Mouse (Mus musculus) intestine, postnatal 0 days (tissue): ENCODE data around the gene Gm47429. TPM values are rescaled to one million over a fixed set of nuclear protein-coding genes. Genes with fewer than 3 reads are reported as not detected.
"Not testable (repeated sequence)": the region's sequence is repeated elsewhere in the genome, so short reads cannot be mapped to it uniquely, and the experiment has no call there.

Source experiments
- ATAC-seq: fragments of 200-750 bp; cut with Nextera tagmentation; 2 replicates; pipeline ENCODE4 v1.8.0; 2017; ENCODE audit warnings: mild to moderate bottlenecking, moderate TSS enrichment, moderate library complexity
- H3K27ac ChIP-seq: fragments of 300-500 bp; sonication (generic); 2 replicates; pipeline ENCODE4 v1.5.1; 2014; ENCODE audit warnings: mild to moderate bottlenecking, low read depth, low read length, moderate library complexity
- H3K27me3 ChIP-seq: fragments of 300-500 bp; sonication (generic); replicated peaks from 2 replicates; pipeline ENCODE4 v1.6.1; 2014; ENCODE audit warnings: low read length, mixed read lengths; ENCODE audit not compliant: control insufficient read depth, insufficient read depth
- H3K36me3 ChIP-seq: fragments of 300-500 bp; sonication (generic); 2 replicates; pipeline ENCODE4 v1.6.1; 2014; ENCODE audit warnings: mild to moderate bottlenecking, moderate library complexity; ENCODE audit not compliant: control insufficient read depth, insufficient read depth
- H3K4me1 ChIP-seq: fragments of 300-500 bp; sonication (generic); replicated peaks from 2 replicates; pipeline ENCODE4 v1.6.1; 2014; ENCODE audit warnings: antibody characterized with exemption, low read length, mixed read lengths; ENCODE audit not compliant: control insufficient read depth, insufficient read depth
- H3K4me2 ChIP-seq: fragments of 300-500 bp; sonication (generic); replicated peaks from 2 replicates; pipeline ENCODE4 v1.6.1; 2014; ENCODE audit warnings: low read depth, mild to moderate bottlenecking, moderate library complexity
- H3K4me3 ChIP-seq: fragments of 300-500 bp; sonication (generic); 2 replicates; pipeline ENCODE4 v1.5.1; 2014; ENCODE audit warnings: low read depth, low read length
- H3K9ac ChIP-seq: fragments of 300-500 bp; sonication (generic); 2 replicates; pipeline ENCODE4 v1.6.1; 2014; ENCODE audit warnings: mild to moderate bottlenecking, low read depth, low read length
- H3K9me3 ChIP-seq: fragments of 300-500 bp; sonication (generic); 2 replicates; pipeline ENCODE4 v1.6.1; 2016; ENCODE audit warnings: mixed run types; ENCODE audit not compliant: control insufficient read depth
- CTCF ChIP-seq: sonication (generic); IDR thresholded peaks from 2 replicates; pipeline ENCODE4 v1.5.1; 2016; ENCODE audit warnings: low read depth, mild to moderate bottlenecking, control low read depth, antibody characterized with exemption, moderate library complexity
- WGBS: fragments of 180-500 bp; shearing (Covaris S2); extraction: QIAGEN DNeasy Blood & Tissue Kit; methylation state at CpG from one replicate; pipeline ENCODE4 v1.1.7; 2014; 5-methylcytosine and 5-hydroxymethylcytosine counted together
- polyA plus RNA-seq: library from polyadenylated mRNA; unstranded; fragments of >200 nt; fragmentation: Nextera tagmentation; extraction: Ambion mirVana; gene quantifications from 2 replicates; pipeline ENCODE4 v1.2.1, GENCODE M21; 2015

The Gm47429 gene
- polyA plus RNA-seq = not detected in 2 replicates

GRCm38 (mm10) chr13:50443812-50444211 is at the start of gene Gm47429:
Gene Gm47429, minus strand, starts transcription at chr13:50443912.
- Histone ChIP-seq H3K27me3 (no peaks in the 10 kb centered on the region), H3K36me3 (no peaks in the 10 kb centered on the region), H3K4me3 (no peak within 1 kb of the TSS), H3K9ac (no peak within 1 kb of the TSS), H3K4me2 (no peak within 1 kb of the TSS), H3K27ac (no peak within 1 kb of the TSS), H3K9me3 (no peaks in the 10 kb centered on the region), H3K4me1 (no peaks in the 10 kb centered on the region)
- 78% methylated on average over 2 of the region's 2 CpGs for WGBS
- no peak for ATAC-seq
- TF ChIP-seq CTCF = no peak

GRCm38 (mm10) chr13:50488510-50488909 is 44.8 kb upstream of the Gm47429 start:
- not testable (repeated sequence) for H3K27ac ChIP-seq, H3K4me1 ChIP-seq, H3K4me3 ChIP-seq, H3K4me2 ChIP-seq, H3K27me3 ChIP-seq, H3K36me3 ChIP-seq, ATAC-seq, H3K9ac ChIP-seq, H3K9me3 ChIP-seq

- no peak within 1 kb of the TSS for H3K27ac ChIP-seq
- H3K4me2 ChIP-seq = no peak within 1 kb of the TSS
- H3K4me1 ChIP-seq = no peaks in the 10 kb centered on the region
- H3K9ac ChIP-seq = no peak within 1 kb of the TSS
- WGBS = 77% methylated on average over 4 of the region's 4 CpGs
- no peaks in the 10 kb centered on the region for H3K36me3 ChIP-seq
- no peak for TF ChIP-seq CTCF
- H3K27me3 ChIP-seq = no peaks in the 10 kb centered on the region
- no peak within 1 kb of the TSS for H3K4me3 ChIP-seq
- H3K9me3 ChIP-seq = no peaks in the 10 kb centered on the region
- no peak for ATAC-seq
Measured at GRCm38 (mm10) chr13:50467007-50467406, 23.3 kb upstream of the Gm47429 start, which contains the start of gene Nutm2. Gene Nutm2, plus strand, starts transcription at chr13:50467307.

GRCm38 (mm10) chr13:50464621-50465562 is 21.2 kb upstream of the Gm47429 start:
- peak overlapping the region; percentile 7; the same call in 1 of the 2 replicates for H3K4me3 ChIP-seq
- H3K9me3 ChIP-seq = no peaks in the 10 kb centered on the region
- WGBS = 30% methylated on average over 27 of the region's 27 CpGs
- H3K27me3 ChIP-seq = no peaks in the 10 kb centered on the region
- no peaks in the 10 kb centered on the region for H3K4me1 ChIP-seq
- H3K4me2 ChIP-seq = peak overlapping the region; percentile 30; the same call in 1 of the 2 replicates
- no peak overlapping the region for H3K27ac ChIP-seq
- no peak overlapping the region for H3K9ac ChIP-seq
- no peak for ATAC-seq
- H3K36me3 ChIP-seq = no peaks in the 10 kb centered on the region
- TF ChIP-seq CTCF = no peak

- not testable (repeated sequence) for H3K36me3 ChIP-seq, H3K27ac ChIP-seq, H3K9me3 ChIP-seq, H3K27me3 ChIP-seq, ATAC-seq, H3K4me3 ChIP-seq, H3K9ac ChIP-seq, H3K4me2 ChIP-seq, H3K4me1 ChIP-seq
- 59% methylated on average over 2 of the region's 2 CpGs for WGBS
Measured at GRCm38 (mm10) chr13:50460433-50460832, 16.7 kb upstream of the Gm47429 start.

GRCm38 (mm10) chr13:50453426-50453825 is 9.7 kb upstream of the Gm47429 start:
- ATAC-seq = no peak
- Histone ChIP-seq H3K4me3 (no peak overlapping the region), H3K36me3 (no peaks in the 10 kb centered on the region), H3K27ac (no peak overlapping the region), H3K4me2 (no peak overlapping the region), H3K9me3 (no peaks in the 10 kb centered on the region), H3K27me3 (no peaks in the 10 kb centered on the region), H3K9ac (no peak overlapping the region), H3K4me1 (no peaks in the 10 kb centered on the region)
- no peak for TF ChIP-seq CTCF
- WGBS = 35% methylated on average over 4 of the region's 4 CpGs

GRCm38 (mm10) chr13:50452266-50452665 is 8.6 kb upstream of the Gm47429 start:
- H3K4me2 ChIP-seq, ATAC-seq, H3K36me3 ChIP-seq, H3K9me3 ChIP-seq, H3K4me3 ChIP-seq, H3K27ac ChIP-seq, H3K4me1 ChIP-seq, H3K27me3 ChIP-seq, H3K9ac ChIP-seq: not testable (repeated sequence)
- WGBS = 54% methylated on average over 9 of the region's 9 CpGs
